Mouse (Mus musculus) small intestine, adult 2 months (tissue): ENCODE measurements at regions not wholly inside any gene's neighbourhood (a gene's known extent, or its start where the extent isn't known, plus 50 kb on each side); places are given as distances from the start of the nearest gene placed in this dataset.
A peak's percentile ranks its signal among the peaks of the same experiment; 100 is the strongest.

ENCODE experiments used
- H3K27ac ChIP-seq: fragments of 200-500 bp; 2 replicates; pipeline ENCODE4 v1.5.1; 2012; ENCODE audit warnings: low read depth, low read length, control low read depth, inconsistent platforms; ENCODE audit not compliant: insufficient read depth
- H3K27me3 ChIP-seq: fragments of 200-500 bp; 2 replicates; pipeline ENCODE4 v1.6.1; 2012; ENCODE audit warnings: mild to moderate bottlenecking, moderate library complexity, low read length, inconsistent platforms; ENCODE audit not compliant: control insufficient read depth, insufficient read depth
- H3K36me3 ChIP-seq: fragments of 200-500 bp; 2 replicates; pipeline ENCODE4 v1.6.1; 2012; ENCODE audit warnings: mild to moderate bottlenecking, low read length, control low read depth, inconsistent platforms; ENCODE audit not compliant: control insufficient read depth, insufficient read depth
- H3K4me1 ChIP-seq: fragments of 200-500 bp; 2 replicates; pipeline ENCODE4 v1.6.1; 2012; ENCODE audit warnings: low read length, inconsistent platforms, mixed read lengths; ENCODE audit not compliant: control insufficient read depth, insufficient read depth, insufficient read length
- H3K4me3 ChIP-seq: fragments of 200-500 bp; 2 replicates; pipeline ENCODE4 v1.5.1; 2012; ENCODE audit warnings: low read depth, mild to moderate bottlenecking, control low read depth, inconsistent platforms, low read length, moderate library complexity
- CTCF ChIP-seq: fragments of 200-500 bp; IDR thresholded peaks from 2 replicates; pipeline ENCODE4 v1.5.1; 2012; ENCODE audit warnings: low read depth, mild to moderate bottlenecking, control low read depth, inconsistent platforms, low read length, moderate library complexity, mixed read lengths; ENCODE audit not compliant: insufficient replicate concordance, insufficient read length; ENCODE audit errors: extremely low read depth
- POLR2A ChIP-seq: fragments of 200-500 bp; IDR thresholded peaks from 2 replicates; pipeline ENCODE4 v1.6.1; 2012; ENCODE audit warnings: low read depth, mild to moderate bottlenecking, control low read depth, inconsistent platforms, low read length, moderate library complexity
- WGBS: fragments of 180-500 bp; shearing (Covaris S2); methylation state at CpG from one replicate; pipeline ENCODE4 v1.1.7; 2018; 5-methylcytosine and 5-hydroxymethylcytosine counted together

DNA sequence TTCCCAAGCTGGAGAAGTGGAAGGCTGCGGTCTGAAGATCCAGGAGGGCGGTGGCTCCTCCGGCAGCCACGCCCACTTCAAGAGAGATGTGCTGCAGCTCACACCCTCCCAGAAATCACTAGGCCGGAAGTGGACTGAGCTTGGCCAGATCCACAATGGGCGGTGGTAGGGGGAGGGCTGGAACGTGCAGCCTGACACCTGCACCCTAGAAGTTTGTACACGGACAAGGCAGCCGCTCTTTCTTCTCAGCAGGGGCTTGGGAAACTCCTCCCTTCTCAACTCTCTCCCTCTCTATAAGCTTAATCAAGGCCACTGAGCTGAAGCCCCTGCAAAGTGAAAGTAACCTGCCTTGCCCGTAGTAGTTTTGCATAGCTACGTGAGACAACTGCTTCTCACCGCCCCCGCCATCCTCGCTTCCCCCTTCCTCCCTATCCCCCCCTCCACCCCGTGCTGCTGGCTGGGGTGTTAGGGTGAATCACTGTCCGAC lies 538.8 kb upstream of the Lrrc6 start:
- TF ChIP-seq POLR2A (peak; percentile 46), CTCF (no peak)
- Histone ChIP-seq H3K4me3 (peak overlapping the region; percentile 59), H3K27ac (peak overlapping the region; percentile 27; the same call in 1 of the 2 replicates), H3K27me3 (no peaks in the 10 kb centered on the region), H3K36me3 (no peaks in the 10 kb centered on the region), H3K4me1 (peaks cover 15% of the 10 kb centered on the region)
- WGBS, result 1% methylated on average over 16 of the region's 16 CpGs

DNA sequence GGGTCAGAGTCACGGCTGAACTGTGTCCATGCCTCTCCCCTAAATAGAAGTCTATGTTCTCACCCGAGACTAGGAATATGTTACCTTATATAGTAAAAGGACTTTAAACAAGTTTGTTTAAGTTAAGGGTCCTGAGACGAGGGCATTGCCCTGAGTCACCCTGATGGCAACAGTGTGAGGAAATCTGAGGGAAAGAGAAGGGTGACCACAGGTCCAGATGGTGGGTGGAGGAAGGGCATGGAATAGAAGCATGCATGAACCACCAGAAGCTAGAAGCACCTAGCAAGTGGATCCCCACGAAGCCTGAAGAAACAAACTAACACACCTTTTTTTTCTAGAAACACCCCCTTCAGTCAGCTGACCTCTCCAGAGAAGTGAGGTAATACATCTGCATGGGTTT lies 536.9 kb upstream of the Lrrc6 start:
- WGBS, result 78% methylated on average over 4 of the region's 4 CpGs
- Histone ChIP-seq H3K27ac (no peak overlapping the region), H3K4me1 (peaks cover 17% of the 10 kb centered on the region), H3K27me3 (no peaks in the 10 kb centered on the region), H3K36me3 (no peaks in the 10 kb centered on the region), H3K4me3 (no peak overlapping the region)
- TF ChIP-seq CTCF, result no peak
- no peak for TF ChIP-seq POLR2A

- Histone ChIP-seq H3K36me3 (no peaks in the 10 kb centered on the region), H3K4me3 (no peak overlapping the region), H3K4me1 (peaks cover 17% of the 10 kb centered on the region), H3K27me3 (no peaks in the 10 kb centered on the region), H3K27ac (no peak overlapping the region)
- TF ChIP-seq CTCF (no peak), POLR2A (no peak)
- WGBS, result 64% methylated on average over 2 of the region's 2 CpGs
Measured at GRCm38 (mm10) chr15:67036341-67036740, 535.6 kb upstream of the Lrrc6 start.

DNA sequence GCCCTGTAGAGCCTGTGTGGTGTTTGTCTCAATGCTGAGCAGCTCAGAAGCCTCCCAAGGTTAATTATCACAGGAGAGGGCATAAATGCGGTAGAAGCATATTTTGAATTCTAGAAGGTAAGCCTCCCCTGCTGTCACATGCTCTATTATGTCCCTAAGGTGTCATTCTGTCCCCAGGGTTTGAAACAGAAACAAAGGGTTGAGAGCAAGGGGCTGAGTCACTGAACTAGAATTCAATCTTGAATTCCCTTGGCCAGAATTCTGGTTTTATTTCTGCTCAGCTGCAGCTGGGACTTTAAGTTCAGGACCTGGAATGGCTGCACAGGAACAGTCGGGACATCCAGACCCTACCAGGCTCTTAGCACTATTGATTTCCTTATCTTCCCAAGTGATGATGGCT lies 533.2 kb upstream of the Lrrc6 start:
- Histone ChIP-seq H3K27me3 (no peaks in the 10 kb centered on the region), H3K36me3 (no peaks in the 10 kb centered on the region), H3K4me3 (no peak overlapping the region), H3K4me1 (peaks cover 6% of the 10 kb centered on the region; the same call in 1 of the 2 replicates), H3K27ac (no peak overlapping the region)
- TF ChIP-seq CTCF (no peak), POLR2A (no peak)
- 81% methylated on average over 2 of the region's 2 CpGs for WGBS

GRCm38 (mm10) chr15:67031866-67032526 lies 531.3 kb upstream of the Lrrc6 start:
- Histone ChIP-seq H3K27ac (no peak overlapping the region), H3K27me3 (no peaks in the 10 kb centered on the region), H3K36me3 (no peaks in the 10 kb centered on the region), H3K4me1 (peaks cover 4% of the 10 kb centered on the region; the same call in 1 of the 2 replicates), H3K4me3 (no peak overlapping the region)
- TF ChIP-seq CTCF (no peak), POLR2A (no peak)
- 93% methylated on average over 11 of the region's 11 CpGs for WGBS

GRCm38 (mm10) chr15:67030975-67031374 lies 530.3 kb upstream of the Lrrc6 start:
- WGBS, result 88% methylated on average over 1 of the region's 1 CpGs
- Histone ChIP-seq H3K4me3 (no peak overlapping the region), H3K36me3 (no peaks in the 10 kb centered on the region), H3K27me3 (no peaks in the 10 kb centered on the region), H3K4me1 (peaks cover 4% of the 10 kb centered on the region; the same call in 1 of the 2 replicates), H3K27ac (no peak overlapping the region)
- TF ChIP-seq CTCF, result no peak
- no peak for TF ChIP-seq POLR2A

GRCm38 (mm10) chr15:67028161-67028560 lies 527.5 kb upstream of the Lrrc6 start:
- no peak overlapping the region for H3K27ac ChIP-seq
- TF ChIP-seq CTCF, result no peak
- no peak for TF ChIP-seq POLR2A
- H3K27me3 ChIP-seq, result no peaks in the 10 kb centered on the region
- no peak overlapping the region for H3K4me3 ChIP-seq
- H3K4me1 ChIP-seq, result no peaks in the 10 kb centered on the region
- 91% methylated on average over 1 of the region's 1 CpGs for WGBS
- no peaks in the 10 kb centered on the region for H3K36me3 ChIP-seq
